Mouse (Mus musculus): ENCODE results near the gene Prss41.
"Not testable (repeated sequence)": the region's sequence is repeated elsewhere in the genome, so short reads cannot be mapped to it uniquely, and the experiment has no call there.

Gene Prss41

GRCm38 (mm10) chr17:23843812-23844273, at the start of gene Prss41, which contains the start of gene Prss32:
Gene Prss41 (minus strand): TSS chr17:23844172.
Gene Prss32 (plus strand): TSS chr17:23843855.
- DNase-seq (ENCODE audit: low spot score): no peak

GRCm38 (mm10) chr17:23880576-23880975, 36.6 kb upstream of the Prss41 start, which contains the start of the genes Dcpp1 and Dcpp2:
Gene Dcpp1 (plus strand): TSS chr17:23880876.
Gene Dcpp2 (plus strand): TSS chr17:23880880.
- not testable (repeated sequence) for DNase-seq (ENCODE audit: low spot score)

DNA sequence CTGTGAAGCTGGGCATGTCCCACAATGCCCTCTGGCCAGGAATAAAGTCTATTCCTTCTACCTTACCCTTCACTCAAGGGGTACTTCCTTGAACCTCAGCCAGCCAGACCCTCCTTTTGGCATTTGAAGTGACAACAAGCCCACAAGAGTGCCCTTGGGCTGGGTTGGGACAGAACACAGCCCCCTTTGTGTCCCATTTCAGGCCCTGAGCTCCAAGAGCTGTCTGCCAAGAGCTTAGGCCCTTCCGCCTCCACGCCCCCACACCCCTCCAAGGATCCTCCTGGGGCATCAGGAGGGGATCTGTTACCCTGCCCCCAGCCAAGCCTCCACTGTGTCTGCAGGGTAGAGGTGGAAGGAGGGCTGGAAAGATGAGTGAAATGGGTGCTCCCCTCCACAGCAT, 33.2 kb upstream of the Prss41 start:
- no peak for DNase-seq (ENCODE audit: low spot score)

DNA sequence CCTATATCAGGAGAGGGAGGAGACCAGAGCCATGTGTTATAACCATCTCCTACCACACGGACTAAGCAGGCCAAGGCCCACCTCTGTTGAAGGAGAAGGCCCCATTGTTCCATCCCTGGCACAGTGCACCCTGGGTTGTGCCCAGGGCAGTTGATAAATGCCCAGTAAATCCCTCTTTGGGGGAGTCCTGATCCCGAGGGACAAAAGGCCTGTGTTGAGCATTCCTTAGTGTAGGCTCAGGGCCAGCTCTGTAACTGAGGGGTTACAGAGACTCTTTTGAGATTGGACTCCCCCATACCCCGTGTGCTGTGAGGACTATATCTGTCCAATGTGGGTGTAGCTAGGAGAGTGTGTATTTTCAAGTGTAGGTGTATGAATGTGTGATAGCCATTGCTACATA, 32.8 kb upstream of the Prss41 start:
- DNase-seq (ENCODE audit: low spot score): no peak

DNA sequence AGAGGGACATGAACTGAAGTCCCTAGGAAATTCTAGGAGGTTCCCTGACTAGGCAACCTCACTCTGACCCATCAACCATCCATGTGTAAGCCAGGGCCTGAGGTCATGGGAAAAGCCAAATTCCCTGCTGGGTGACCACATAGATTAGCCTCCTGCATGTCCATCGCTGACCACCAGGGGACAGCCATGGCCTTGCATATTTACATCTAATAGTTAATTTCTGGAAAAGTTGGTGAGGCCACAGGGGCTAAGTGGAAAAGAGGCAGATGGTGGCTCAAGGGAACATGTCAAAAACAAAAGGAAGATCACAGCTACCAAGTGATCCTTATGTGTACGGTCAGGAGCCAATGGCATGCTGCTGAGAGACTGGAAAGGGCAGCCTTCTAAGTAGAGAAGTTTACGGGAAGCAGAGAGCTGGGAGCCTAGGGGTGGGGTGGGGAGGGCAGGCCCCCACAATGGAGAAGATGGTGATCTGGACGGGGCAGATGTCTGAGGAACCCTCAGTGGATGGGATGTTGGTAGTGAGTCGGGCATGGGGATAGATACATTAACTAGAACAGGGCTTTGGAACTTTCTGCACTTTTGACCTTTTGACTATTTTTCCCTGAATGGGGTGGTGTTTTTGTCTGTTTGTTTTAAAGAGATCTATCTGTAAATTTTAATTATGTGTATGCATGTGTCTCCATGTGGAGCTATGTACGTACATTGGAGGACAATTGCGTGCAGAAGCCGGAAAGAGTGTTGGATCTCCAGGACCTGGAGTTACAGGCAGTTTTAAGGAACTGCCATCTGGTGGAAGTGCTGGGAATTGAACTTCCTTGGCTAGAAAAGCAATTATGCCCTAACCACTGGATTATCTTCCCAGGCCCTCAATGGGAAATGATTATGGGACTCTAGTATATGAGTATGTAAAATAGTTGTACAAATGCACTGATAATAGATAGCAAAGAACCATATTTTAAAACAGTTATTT, 30.2 kb upstream of the Prss41 start:
- DNase-seq (ENCODE audit: low spot score): peak; percentile 28

DNA sequence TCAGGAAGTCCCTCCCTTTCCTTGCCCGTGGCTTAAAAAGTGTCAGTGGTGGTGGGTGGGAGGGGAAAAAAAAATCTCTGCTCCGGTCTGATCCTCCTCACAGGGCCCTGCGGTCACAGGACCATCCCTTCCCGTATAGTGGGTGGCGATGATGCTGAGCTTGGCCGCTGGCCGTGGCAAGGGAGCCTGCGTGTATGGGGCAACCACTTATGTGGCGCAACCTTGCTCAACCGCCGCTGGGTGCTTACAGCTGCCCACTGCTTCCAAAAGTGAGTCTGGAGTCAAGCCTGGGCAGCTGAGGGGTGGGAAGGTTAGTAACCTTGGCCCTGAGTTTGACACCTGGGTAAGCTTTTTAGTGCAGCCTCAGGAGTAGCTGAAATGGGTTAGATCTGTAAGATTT, 24.5 kb upstream of the Prss41 start:
- no peak for DNase-seq (ENCODE audit: low spot score)

DNA sequence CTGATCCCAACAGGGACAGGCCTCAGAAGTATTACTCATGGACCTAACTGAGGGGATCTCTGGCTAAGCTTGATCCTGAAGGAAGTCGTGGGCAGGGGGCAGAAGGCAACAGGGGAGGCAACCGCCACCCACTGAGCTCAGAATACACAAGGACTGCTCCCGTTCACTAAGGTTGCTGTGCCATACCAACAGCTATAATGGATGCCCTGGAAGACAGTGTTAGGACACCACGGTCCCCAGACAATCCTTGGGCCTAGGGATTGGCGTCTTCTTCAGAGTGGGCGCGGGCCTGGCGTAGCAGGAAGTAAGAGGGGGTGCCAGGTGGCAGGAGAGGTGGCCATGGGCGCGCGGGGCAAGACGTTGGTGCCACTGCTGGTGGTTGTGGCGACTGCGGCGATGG, 23.8 kb upstream of the Prss41 start, which contains the start of gene Prss21:
TSS of gene Prss21 (plus strand) at position 301 of the 400 bp plus-strand sequence.
- no peak for DNase-seq (ENCODE audit: low spot score)

DNA sequence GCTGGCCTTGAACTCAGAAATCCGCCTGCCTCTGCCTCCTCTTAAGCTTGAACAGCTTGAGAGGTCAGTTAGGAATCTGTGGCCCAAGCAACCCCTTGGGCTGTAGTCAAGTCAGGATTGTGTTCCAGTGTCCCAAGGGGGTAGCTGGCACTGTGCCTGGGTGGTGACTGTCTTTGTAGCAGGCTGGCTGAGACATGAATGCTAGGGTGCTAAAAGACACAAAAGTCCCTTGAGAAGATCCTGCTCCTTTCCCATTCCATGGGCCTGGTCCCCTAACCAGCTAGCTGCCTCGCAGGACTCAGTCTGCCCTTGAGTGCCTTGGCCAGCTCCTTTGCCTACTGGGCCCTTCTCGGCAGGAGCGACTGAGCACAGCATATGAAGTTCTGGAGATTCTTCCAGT, 19.0 kb upstream of the Prss41 start:
- no peak for DNase-seq (ENCODE audit: low spot score)

DNA sequence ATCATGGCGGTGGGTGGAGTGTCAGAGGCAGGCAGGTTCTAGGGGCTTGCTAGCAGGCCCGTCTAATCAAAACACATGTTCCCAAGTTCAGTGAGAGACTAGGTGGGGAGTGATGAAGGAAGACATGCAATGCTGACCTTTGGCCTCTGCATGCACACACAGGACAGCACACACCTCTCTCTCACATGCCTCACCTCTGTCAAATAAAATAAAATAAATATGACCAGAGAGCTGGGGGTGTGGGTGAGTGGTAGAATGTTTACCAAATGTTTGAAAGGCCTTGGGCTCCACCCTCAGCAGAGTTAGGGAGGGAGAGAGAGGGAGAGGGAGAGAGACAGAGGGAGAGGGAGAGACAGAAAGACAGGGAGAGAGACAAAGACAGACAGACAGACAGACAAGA, 13.9 kb upstream of the Prss41 start:
- no peak for DNase-seq (ENCODE audit: low spot score)

GRCm38 (mm10) chr17:23857193-23857592, 13.2 kb upstream of the Prss41 start:
- no peak for DNase-seq (ENCODE audit: low spot score)

- no peak for DNase-seq (ENCODE audit: low spot score)
These were observed 10.3 kb upstream of the Prss41 start for GRCm38 (mm10) chr17:23854229-23854765.

GRCm38 (mm10) chr17:23853292-23853691, 9.3 kb upstream of the Prss41 start:
- no peak for DNase-seq (ENCODE audit: low spot score)

GRCm38 (mm10) chr17:23850853-23851749, 7.1 kb upstream of the Prss41 start:
- peak; percentile 42 for DNase-seq (ENCODE audit: low spot score)

DNA sequence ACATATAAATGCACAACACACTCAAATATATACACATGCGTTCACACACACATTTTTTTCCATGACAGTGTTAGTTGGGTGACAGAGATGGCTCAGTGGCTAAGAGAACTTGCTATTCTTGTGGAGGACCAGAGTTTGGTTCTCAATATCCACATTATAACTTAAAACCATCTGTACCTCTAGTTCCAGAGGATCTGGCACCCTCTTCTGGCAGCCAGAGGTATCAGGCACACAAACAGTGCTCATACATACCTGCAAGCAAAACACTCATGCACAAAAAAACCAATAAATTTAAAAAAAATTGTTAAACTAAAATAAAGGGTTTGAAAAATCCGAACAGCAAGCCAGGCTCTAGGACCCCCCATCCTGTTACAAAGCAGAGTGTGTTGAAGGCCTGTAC, 6.1 kb upstream of the Prss41 start:
- no peak for DNase-seq (ENCODE audit: low spot score)

GRCm38 (mm10) chr17:23843141-23843811, 696 bp downstream of the Prss41 start:
- no peak for DNase-seq (ENCODE audit: low spot score)

GRCm38 (mm10) chr17:23841145-23841544, 2.8 kb downstream of the Prss41 start:
- no peak for DNase-seq (ENCODE audit: low spot score)

GRCm38 (mm10) chr17:23836006-23836575, 7.9 kb downstream of the Prss41 start, which contains the start of gene Prss33:
Gene Prss33 (minus strand): TSS chr17:23836056.
- no peak for DNase-seq (ENCODE audit: low spot score)

GRCm38 (mm10) chr17:23831201-23831600, 12.8 kb downstream of the Prss41 start:
- DNase-seq (ENCODE audit: low spot score): no peak

DNA sequence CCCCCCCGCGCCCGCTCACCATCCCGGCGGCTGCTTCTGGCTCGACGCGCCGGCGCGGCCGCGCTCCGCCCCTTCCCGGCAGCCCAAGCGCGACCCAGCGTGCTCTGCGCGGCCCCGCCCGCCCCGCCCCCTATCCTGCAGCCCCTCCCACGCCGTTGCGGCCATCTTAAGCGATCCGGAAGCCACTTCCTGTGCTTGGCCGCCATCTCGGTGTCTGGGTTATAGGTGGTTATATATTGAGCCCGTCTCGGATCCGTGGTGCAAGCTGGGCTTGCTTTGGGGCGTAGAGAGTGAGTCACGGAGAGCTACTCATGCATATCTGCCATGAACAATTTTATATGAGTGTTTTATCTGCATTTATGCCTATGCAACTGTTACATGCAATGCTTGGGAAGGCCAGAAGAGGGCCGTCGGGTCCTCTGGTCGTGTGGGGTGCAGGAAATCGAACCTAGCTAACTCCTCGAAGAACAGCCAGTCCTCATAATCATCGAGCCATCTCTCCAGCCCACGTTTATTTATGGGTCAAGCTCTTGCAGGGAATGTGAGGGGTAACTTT, 14.8 kb downstream of the Prss41 start, which contains the start of gene Elob:
TSS of gene Elob (minus strand) at position 73 of the 556 bp plus-strand sequence.
- DNase-seq (ENCODE audit: low spot score): peak; percentile 91

- DNase-seq (ENCODE audit: low spot score): no peak
These were observed 15.5 kb downstream of the Prss41 start for GRCm38 (mm10) chr17:23828271-23829001.

All from yolk sac, embryonic 10.5 days (tissue).